Mouse (Mus musculus) erythroid progenitor cell, adult 5-6 weeks (primary cell): Measurements from ENCODE around the gene Sept4. TPM values are rescaled to one million over a fixed set of nuclear protein-coding genes. Genes with fewer than 3 reads are reported as not detected.

Experiments
- ATAC-seq: replicated peaks from 2 replicates; pipeline ENCODE4 v1.8.0; 2016; ENCODE audit warnings: moderate number of reproducible peaks, mild to moderate bottlenecking, moderate TSS enrichment, inconsistent platforms; ENCODE audit not compliant: poor library complexity, low FRiP score, severe bottlenecking
- total RNA-seq, 2 experiments: library from RNA; stranded (forward) in 1 of 2; stranded (reverse) in 1 of 2; fragments of 150-400 nt in 1 of 2; fragments of 186-747, 209-891 nt in 1 of 2; gene quantifications; 2 replicates each; pipeline versions ENCODE4 v1.2.3 to v1.2.4; 2015 to 2017; ENCODE audit warnings: low replicate concordance in 2 of 2

Sept4 gene
- not detected in 2 replicates for total RNA-seq (2015; ENCODE audit: low replicate concordance)
- total RNA-seq (2017; ENCODE audit: low replicate concordance), result 2.7 and 4.7 TPM in 2 replicates

DNA sequence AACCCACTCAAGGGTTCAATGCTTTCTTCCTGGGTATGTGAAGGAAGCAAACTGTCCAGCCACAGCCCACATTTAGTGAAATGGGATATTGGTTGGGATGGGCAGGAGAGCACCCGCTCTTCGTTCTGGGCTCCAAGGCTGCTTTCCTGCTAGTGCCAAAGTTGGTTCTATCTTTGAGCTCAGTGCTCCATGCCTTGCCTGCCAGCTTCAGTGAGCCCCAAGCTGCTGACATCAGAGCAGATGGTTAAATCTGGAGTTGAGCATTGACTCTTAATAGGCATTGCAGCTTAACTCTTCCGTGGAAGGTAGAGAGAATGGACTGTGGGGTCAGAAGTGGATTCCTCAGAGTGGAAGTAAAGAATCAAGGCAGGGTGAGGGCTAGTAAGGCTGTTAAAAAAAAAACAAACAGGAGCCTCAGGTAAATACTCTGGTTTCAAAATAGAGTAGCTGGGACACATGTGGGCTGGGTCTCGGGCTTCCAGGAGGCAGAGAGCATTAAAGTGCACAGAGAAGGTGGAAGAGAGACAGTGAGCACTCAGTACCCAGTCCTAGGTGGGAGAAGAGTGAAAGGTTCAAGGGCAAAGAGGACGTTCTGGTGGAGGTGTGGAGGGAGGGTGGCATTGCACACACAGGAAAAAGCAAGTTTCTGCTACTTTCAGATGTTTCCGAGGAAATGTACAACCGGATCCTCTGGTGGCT lies at the start of gene Sept4:
Sept4 (plus strand) TSS at position 649 of the 699 bp plus-strand sequence.
- no peak for ATAC-seq

DNA sequence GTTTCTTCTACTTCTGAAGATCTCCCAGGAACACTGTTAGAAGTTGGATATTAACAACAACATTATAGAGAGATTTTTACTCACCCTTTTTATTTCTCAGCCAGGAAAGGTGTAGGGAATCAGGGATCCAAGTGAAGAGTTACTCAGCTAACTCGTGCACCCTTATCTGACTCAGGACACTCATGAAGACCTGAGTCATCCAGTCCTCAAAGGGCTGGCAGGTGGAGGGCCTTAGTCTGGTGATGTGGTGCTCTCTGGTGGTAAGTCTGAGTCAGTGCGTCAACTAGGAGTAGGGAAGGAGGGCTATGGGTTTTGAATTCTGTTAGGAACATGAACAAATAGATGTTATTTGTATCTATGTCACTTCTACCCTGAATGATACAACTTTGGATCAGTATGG lies 49.4 kb upstream of the Sept4 start:
- peak; percentile 90 for ATAC-seq

DNA sequence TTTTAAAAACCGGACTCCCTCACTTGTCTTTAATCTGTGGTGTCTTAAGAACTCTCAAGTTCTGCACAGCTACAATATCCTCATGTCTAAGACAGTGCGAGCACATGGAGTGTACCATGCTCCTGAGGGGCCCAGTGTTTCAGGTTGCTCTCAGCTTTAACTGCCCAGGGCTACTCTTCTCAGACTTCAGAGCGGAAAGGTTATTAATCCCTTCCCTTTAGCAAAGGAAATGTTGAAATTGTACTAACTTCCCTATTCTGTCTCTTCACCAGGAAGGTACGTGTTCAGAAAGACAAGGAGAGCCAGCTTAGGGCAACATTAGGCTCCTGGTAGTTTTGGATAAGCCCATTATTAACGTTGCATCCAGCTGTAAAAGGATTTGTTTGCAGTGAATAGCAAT lies 45.2 kb upstream of the Sept4 start:
- ATAC-seq, result no peak

DNA sequence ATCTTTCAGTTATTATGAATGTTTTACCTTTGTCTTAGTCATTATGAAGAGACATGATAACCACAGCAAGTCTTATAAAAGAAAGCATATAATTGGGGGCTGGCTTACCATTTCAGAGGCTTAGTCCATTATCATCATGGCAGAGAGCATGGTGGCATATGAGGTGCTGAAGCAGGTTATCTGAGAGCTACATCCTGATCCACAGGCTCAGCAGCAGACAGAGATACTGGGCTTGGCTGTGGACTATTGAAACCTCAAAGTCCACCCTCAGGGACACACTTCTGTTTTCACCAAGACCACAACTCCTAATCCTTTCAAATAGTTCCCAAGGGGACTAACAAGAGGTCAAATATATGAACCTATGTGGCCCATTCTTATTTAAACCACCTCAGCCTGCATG lies 44.7 kb upstream of the Sept4 start:
- no peak for ATAC-seq

DNA sequence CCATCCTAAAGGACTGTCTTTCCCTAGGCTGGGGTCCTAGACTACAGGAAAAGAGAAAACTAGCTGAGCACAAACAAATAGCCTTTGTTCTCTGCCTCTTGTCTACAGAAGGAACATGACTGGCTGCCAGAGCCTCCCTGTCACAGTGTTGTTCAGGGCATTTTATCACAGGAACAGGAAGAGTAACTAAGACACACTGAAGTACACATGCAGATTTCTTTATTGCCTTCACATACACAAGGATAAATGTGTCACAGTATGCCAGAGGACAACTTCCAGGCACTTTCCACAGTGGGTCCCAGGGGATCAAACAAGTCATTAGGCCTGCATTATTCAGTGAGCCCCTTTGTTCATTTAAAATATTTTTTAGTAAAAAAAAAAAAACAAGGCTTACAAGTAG lies 43.9 kb upstream of the Sept4 start:
- ATAC-seq, result no peak

DNA sequence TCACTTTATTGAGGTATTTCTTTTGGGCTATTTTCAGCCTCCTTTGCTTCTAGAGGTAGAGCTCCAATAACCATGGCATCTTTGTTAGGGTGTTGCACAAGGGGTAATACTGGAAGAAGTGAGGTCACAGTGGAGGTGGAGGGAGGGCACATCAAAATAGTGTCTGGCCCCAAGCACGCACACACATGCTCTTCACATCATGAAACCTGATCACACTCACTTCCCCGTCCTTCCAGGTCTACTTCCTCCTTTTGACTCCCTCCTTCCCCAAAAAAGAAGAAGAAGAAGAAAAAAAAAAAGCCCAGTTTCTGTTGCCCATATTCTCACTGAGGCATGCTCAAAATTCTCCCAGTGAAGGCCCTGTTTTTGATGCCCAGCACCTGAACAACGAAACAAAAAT lies 41.3 kb upstream of the Sept4 start:
- ATAC-seq, result no peak

DNA sequence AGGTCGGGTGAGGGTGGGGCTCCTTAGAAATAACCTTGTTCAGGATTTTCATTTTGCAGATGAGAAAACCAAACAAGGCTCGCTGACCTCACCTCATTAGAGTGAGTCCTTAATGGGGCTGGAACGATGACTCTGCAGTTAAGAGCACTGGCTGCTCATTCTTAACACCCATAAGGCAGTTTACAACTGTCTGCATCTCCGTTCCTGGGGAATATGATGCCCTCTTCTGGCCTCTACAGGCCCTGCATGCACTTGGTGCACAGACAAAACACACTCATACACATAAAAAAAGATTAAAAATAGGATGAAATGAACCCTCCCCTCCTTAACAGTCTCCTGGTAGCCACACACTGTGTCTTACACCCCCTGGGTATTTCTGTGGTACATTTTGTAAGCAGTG lies 40.7 kb upstream of the Sept4 start:
- ATAC-seq, result no peak

DNA sequence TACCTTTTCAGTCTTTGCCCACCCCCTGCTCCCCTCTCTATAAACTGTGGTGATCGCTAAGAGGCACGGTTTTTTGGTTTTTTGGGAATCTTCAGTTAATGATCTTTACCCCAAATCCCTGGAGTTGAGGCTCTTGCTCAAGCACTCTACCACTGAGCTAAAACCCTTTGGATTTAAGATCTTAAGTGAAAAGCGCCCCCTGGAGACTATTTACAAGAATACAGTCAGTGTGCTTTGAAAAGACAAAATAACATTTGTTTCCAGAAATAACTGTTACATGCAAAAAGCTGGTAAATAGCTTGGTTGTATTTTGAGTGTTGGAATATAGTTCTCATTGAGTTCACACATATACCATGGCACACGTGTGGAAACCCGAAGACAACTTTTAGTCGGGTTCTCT lies 37.0 kb upstream of the Sept4 start:
- ATAC-seq, result no peak

DNA sequence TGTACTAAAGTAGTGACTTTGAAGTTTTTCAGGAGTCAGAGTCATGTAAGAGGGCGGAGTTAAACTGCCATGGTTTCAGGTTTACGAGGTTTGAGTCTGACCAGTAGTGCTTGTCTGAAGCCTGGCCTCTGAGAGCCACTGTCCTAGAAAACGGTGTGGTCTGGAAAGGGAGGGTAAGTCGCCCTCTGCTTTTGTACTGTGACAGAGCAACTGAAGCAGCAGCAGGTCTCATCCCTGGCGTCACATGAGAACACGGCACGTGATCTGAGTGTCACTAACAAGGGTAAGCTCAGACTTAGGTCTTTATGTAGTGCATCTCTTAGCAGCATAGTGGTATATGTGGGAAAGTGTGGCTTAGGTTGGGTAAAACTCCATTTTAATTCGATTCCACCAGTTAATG lies 26.4 kb upstream of the Sept4 start:
- ATAC-seq, result no peak

DNA sequence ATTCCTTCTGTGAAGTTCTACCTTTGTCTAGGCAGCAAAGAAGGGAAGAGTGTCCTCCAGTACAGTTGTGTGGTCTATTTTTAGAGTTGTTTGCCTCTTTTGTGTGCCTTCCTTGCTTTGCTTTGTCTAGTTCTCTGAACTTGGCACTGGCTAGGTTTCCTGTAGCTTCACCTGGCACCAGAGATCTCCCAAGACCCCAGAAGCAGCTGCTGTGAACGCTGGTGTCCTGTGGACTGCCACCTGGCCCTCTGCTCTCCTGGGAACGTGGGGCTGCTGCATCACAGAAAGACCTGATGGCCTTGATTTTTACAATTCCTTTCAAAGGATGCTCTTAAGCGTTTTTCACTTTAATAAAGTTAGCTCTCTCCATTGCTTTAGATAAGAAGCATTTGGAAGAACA lies 25.8 kb upstream of the Sept4 start:
- ATAC-seq, result no peak

DNA sequence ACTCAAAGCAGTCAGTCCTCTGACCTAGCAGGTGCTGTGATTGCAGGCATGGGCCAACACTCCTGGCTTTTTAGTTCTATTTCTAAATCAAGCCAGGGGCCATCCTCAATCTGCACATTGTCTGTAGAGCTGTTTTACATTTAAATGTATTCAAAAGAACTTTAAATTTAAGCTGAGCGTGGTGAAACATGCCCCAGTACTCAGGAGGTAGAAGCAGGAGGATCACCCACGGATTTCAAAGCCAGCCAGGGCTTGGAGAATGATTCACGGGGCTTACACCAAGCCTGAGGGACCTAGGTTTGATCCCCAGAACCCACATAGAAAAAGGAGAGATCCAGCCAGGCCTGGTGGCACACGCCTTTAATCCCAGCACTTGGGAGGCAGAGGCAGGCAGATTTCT lies 15.4 kb upstream of the Sept4 start:
- ATAC-seq, result no peak

DNA sequence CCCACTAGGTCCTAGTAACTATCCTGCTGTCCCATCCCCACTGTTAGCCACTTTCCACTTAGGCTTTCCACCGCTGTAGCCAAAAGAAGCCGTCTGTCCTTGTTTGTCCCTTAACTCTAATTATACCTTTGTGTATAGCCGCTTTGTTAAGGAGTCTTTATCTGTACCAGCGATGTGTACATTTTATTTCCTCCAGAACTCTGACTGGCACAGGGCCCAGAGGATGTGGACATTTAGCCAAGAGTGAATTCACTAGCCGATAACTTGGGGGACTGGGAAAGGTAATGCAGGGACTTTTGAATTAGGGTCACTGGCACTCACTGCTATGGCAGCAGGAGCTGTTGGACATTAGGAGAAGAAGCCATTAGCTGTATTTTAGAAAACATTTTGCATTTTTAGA lies 14.3 kb upstream of the Sept4 start:
- ATAC-seq, result no peak

DNA sequence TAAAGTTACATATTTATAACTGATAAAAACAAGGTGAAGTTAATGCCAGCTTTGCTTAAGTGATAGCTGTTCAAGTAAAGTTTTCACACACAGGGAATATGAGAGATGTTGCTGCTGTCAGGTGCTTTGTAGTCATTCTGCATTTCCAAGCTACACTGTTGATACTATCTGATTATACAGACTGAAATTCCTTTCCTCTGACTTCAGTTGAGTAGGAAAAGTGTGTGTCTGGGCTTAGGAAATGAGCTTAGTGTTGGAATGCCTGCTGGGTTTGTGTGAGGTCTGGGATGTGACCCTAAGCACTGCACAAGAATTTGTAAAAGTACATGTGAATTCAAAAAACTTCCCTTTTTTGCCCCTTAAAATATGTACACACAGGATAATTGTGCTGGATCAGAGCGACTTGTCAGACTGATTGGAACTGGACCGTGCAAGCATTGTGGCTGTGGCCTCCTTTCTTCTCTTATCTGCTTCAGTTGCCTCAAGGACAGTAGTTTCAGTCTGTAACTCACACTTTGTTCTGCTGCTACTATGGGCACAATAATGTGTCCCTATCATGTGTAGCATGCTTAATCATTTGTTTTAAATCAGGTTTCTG lies 13.5 kb upstream of the Sept4 start:
- no peak for ATAC-seq

DNA sequence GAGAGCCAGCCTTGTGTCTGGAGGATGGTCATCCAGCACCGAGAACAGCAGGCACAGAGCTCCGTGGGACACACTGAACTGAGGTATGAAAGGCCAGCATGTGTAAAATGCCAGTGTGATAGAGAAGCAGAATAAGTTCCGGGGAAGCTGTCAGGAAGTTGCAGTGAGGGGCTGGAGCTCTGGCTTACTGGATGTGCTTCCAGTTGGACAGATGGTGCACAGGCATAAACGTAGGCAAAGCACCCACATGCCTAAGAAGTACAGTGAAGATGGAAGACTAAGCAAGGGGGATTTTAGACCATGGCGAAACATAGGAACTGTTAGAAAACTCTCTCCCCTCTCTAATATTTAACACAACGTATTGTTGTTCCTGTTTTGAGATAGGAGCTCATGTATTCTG lies 7.5 kb upstream of the Sept4 start:
- ATAC-seq, result no peak

DNA sequence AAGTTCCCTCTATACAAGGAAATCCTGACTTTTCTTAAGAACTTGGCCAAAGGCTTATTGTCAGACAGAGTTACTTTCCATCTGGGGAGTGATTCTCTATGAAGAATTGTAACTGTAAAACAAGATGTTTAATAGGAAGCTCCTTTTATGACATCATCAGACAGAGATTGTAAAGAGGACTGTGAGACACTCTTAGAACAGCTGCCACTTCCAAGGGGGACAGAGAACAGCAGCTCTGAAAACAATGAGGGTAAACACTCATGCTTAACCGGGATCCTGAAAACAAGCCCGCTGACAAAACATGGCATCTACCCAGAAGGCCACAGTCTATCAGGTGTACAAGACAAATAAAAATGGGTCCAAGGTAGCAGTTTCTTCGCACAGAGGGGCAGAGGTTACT lies 2.2 kb upstream of the Sept4 start, which contains the start of gene Gm11492:
Gm11492 (plus strand) TSS at position 153 of the 400 bp plus-strand sequence.
- no peak for ATAC-seq

DNA sequence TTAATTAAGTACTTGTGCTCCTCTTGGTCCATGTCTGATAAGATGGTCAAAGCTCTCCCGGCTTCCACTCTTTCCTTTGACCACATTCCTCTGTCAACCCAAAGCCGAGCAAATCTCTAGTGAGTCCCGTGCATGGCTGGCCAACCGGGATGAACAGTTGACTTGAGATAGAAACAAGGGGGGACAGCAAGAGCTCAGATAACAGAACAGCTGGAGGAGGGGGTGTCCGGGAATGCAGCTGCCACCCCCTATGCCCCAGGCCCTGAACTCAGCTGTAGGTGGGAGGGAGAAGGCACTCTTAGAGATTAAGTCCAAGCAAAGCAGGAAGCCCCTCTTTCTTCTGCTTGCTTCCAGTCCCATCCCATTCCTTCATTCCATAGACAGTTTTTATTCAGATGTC lies 2.0 kb downstream of the Sept4 start:
- no peak for ATAC-seq

DNA sequence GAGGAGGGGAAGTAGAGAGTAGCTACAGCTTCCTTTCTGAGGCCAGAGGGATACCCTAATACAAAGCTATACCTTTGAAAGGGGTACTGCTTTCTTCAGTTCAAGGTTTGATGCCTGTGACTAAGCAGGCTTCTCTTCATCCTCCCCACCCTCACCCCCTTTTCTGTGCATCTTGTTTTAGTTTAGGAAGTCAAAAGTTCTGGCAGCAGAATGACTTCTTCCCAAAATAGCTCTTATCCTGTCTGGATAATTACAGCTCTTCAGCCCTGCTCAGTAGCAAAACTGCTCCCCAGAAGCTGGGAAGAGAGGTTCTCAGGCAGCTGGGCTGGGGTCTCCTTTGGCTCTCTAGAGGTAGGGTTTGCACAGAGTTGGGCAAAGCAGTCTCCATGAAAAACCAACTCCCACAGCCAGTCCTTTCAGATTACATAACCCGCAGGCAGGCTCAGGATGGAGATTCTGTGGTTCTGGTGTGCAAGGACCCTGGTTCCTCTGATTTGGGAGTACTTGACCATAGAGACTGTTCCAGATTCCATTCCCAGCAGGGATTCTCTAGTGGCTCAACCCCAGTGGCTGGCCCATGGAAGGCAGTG lies 2.8 kb downstream of the Sept4 start:
- ATAC-seq, result no peak

DNA sequence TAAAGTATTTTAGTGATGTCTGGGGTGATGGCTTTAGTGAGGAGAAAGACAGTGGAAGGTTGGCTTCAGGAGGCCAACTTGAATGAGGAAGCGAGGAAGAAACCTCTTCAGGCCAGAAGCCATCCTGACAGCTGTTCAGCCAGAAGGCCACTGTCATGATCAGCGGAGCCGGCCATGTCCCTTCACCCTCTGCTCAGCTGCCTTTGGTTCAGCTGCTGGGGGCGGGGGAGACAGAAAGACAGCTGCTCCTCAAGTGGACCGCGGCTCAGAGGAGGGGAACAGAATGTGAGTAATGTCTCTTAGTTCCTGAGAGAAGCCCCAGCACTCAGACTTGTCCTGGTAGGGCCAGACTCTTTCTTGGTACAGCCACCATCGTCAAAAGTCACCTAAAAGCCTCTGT lies 5.0 kb downstream of the Sept4 start:
- no peak for ATAC-seq

DNA sequence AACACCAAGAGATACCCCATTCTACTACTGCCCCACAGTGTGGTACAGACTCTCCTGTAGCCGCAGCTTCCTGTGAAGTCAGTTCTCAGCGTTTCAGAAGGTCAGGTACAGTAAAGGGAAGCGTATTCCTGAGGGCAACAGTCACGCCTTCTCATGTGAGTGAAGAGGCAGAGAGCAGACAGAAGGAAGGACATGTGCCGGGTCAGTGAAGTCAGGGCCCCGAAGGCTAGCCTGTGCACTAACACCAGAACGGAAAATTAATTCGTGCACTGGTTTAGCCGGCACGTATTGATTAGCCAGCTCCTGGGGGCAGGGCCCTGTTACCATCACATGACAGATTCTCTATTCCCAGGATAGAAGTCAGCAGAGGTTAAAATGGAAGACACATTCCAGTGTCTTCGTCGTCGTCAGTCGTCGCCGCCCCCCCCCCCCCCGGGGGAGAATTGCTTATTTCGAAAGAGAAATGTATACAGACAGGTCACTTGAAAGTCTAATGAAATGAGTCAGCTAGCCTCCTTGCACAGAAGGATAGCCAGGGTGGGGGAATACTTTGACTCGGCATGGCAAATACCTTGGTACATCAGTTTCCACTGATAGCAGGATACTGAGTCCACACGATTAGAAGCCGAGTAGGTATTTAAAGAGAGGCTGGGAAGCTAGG lies 5.9 kb downstream of the Sept4 start:
- ATAC-seq, result no peak

DNA sequence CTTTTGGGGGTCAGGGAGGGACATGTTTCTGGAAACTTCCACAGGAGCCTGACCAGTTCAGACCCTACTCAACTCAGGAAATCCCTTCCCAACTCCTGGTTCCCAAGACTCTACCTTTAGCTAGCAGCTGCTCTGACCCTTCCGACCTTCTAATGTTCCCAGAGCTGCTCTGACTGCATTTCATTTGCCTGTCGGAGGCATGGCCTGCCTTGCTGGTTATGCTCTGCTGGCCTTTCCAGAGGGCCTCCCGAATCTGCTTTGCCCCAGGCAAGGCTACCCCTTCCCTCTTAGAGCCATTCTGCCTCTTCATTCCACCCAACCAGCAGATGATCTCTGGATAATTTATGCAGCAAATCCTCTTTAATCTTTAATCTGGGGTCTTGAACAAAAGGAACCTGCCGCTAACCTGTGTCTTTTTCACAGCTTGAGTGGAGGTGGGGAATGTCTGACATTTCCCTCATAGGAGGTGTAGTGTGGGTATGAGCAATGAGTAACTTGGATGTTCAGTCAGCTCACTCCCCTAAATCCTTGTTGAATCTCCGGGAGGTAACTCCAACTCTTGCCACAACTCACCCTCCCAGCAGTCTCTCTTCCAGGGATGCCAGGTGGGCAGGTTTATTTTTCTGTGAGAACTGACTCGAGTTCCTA lies 9.0 kb downstream of the Sept4 start:
- 0 out of 2 replicates have a peak, but pooled peaks have one; percentile 5 for ATAC-seq
